Comparison of ENCODE assay signal across 16 mouse cellular contexts in the genomic region with DNA sequence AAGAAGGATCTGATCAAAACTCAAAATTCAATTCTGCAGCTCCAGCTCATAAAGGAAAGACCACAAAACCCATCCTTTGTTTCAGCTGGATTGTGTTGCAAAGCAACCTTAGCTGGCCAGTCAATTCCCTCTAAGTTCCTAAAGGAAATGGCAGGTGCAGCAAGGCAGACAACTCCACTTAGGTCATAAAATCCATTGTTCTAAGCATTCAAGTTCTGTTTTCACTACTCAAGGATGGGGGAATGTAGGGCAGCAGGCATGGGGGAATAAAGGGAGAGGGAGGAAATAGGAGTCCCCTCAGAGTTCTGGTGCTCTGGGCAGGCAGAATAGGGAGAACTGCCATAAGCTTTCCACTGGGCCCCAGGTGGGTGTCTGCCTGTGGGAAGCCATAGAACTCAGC.
"Had no signal": no experiment of that assay in that cellular context is flagged by ENCODE, and none has a peak within 500 bp of the region (broad histone marks: within the 10 kb centered on the region; RNA-seq: fewer than 3 reads in every experiment).

No protein-coding gene starts in this region.

- DNase-seq: heart, postnatal 10 days; heart, postnatal 14 days; heart, postnatal 36 days; heart, postnatal 4 days; kidney, adult 11 months; kidney, adult 18-20 months; kidney, adult 2 months; kidney, adult 8-10 months; kidney, adult 9 months; kidney, postnatal 10 days; kidney, postnatal 14 days; kidney, postnatal 25 days; kidney, postnatal 36 days; kidney, postnatal 4 days; layer of hippocampus, adult 9-11 months; layer of hippocampus, postnatal 36 days had no signal
